Mouse (Mus musculus) testis, adult 10 weeks (tissue): ENCODE results near the gene Ttc38. TPM values are rescaled to one million over a fixed set of nuclear protein-coding genes. Genes with fewer than 3 reads are reported as not detected.

Experiments
- polyA plus RNA-seq: library from polyadenylated mRNA; stranded (reverse); fragments of 350-450 nt; fragmentation: Illumina TruSeq; extraction: RNeasy Lipid Tissue Mini Kit (QIAGEN cat#74804); gene quantifications from one replicate; pipeline ENCODE4 v1.2.3, GENCODE M21; 2014; ENCODE audit warnings: low read depth, low replicate concordance

Gene Ttc38
- 1.4 TPM for polyA plus RNA-seq

GRCm38 (mm10) chr15:85831954-85832590 is at the start of gene Ttc38:
Ttc38 (plus strand) TSS chr15:85832306.

GRCm38 (mm10) chr15:85811535-85812277 is 20.4 kb upstream of the Ttc38 start, which contains the start of gene Cdpf1:
Cdpf1 (minus strand) TSS chr15:85811697.

GRCm38 (mm10) chr15:85821203-85822010 is 10.7 kb upstream of the Ttc38 start, which contains the start of gene Pkdrej:
Pkdrej (minus strand) TSS chr15:85821734.

GRCm38 (mm10) chr15:85859490-85860031 is 27.5 kb downstream of the Ttc38 start, which contains the start of gene Gtse1:
Gtse1 (plus strand) TSS chr15:85859745.

GRCm38 (mm10) chr15:85878848-85879497 is 46.9 kb downstream of the Ttc38 start, which contains the start of gene Trmu:
Trmu (plus strand) TSS chr15:85879312.

Other genes with a start within 250 kb of the Ttc38 start
- gene Wnt7b, start 249.8 kb upstream of the Ttc38 start, polyA plus RNA-seq = not detected
- gene Ppara, start 97.3 kb upstream of the Ttc38 start, polyA plus RNA-seq = 0.64 TPM
- gene Cdpf1, start 20.6 kb upstream of the Ttc38 start, polyA plus RNA-seq = 3.9 TPM
- gene Pkdrej, start 10.6 kb upstream of the Ttc38 start, polyA plus RNA-seq = 17.6 TPM
- 0.91 TPM for gene Gtse1, start 27.4 kb downstream of the Ttc38 start, polyA plus RNA-seq
- 7.6 TPM for gene Trmu, start 47.0 kb downstream of the Ttc38 start, polyA plus RNA-seq
- gene Celsr1, start 201.5 kb downstream of the Ttc38 start, polyA plus RNA-seq = not detected
- 0.15 TPM for gene Gramd4, start 225.4 kb downstream of the Ttc38 start, polyA plus RNA-seq